Mouse (Mus musculus) liver, embryonic 14.5 days (tissue): ENCODE data around the gene Dlgap4. TPM values are rescaled to one million over a fixed set of nuclear protein-coding genes. Genes with fewer than 3 reads are reported as not detected.

Experiments
- ATAC-seq: fragments of 200-750 bp; cut with Nextera tagmentation; 2 replicates; pipeline ENCODE4 v1.8.0; 2017; ENCODE audit warnings: moderate number of reproducible peaks, mild to moderate bottlenecking, moderate library complexity; ENCODE audit not compliant: insufficient read depth
- DNase-seq, 3 experiments: peaks; one replicate each; pipeline ENCODE4 v3.0.0-alpha.2; 2012 to 2013; ENCODE audit warnings: low read depth in 3 of 3, low spot score in 3 of 3
- H3K27ac ChIP-seq: fragments of 300-500 bp; sonication (generic); 2 replicates; pipeline ENCODE4 v1.5.1; 2014; ENCODE audit warnings: moderate library complexity, mild to moderate bottlenecking, control low read depth, inconsistent platforms
- H3K27me3 ChIP-seq: fragments of 300-500 bp; sonication (generic); 2 replicates; pipeline ENCODE4 v1.6.1; 2014; ENCODE audit warnings: mild to moderate bottlenecking, low read length, moderate library complexity; ENCODE audit not compliant: control insufficient read depth, insufficient read depth
- H3K36me3 ChIP-seq: fragments of 300-500 bp; sonication (generic); replicated peaks from 2 replicates; pipeline ENCODE4 v1.6.1; 2014; ENCODE audit warnings: low read depth; ENCODE audit not compliant: control insufficient read depth, insufficient read depth
- H3K4me1 ChIP-seq, 2 experiments: fragments of 200-500 bp in 1 of 2; fragments of 300-500 bp in 1 of 2; sonication (generic) in 1 of 2; replicated peaks; 2 replicates each; pipeline ENCODE4 v1.6.1; 2012 to 2014; ENCODE audit warnings: antibody characterized with exemption in 1 of 2, inconsistent platforms in 1 of 2, low read length in 1 of 2; ENCODE audit not compliant: control insufficient read depth in 2 of 2, insufficient read depth in 2 of 2
- H3K4me2 ChIP-seq: fragments of 300-500 bp; sonication (generic); 2 replicates; pipeline ENCODE4 v1.6.1; 2014; ENCODE audit warnings: low read depth, mild to moderate bottlenecking, control low read depth, moderate library complexity
- H3K4me3 ChIP-seq, 2 experiments: fragments of 200-500 bp in 1 of 2; fragments of 300-500 bp in 1 of 2; sonication (generic) in 1 of 2; 2 replicates each; pipeline ENCODE4 v1.5.1; 2012 to 2014; ENCODE audit warnings: low read depth in 2 of 2, low read length in 2 of 2, mild to moderate bottlenecking in 2 of 2, control low read depth in 1 of 2, inconsistent platforms in 1 of 2, moderate library complexity in 1 of 2; ENCODE audit not compliant: insufficient read depth in 1 of 2
- H3K9ac ChIP-seq: fragments of 300-500 bp; sonication (generic); replicated peaks from 2 replicates; pipeline ENCODE4 v1.6.1; 2014; ENCODE audit warnings: mild to moderate bottlenecking, control low read depth, moderate library complexity
- H3K9me3 ChIP-seq: fragments of 300-500 bp; sonication (generic); 2 replicates; pipeline ENCODE4 v1.6.1; 2016; ENCODE audit warnings: low read length, mixed read lengths; ENCODE audit not compliant: control insufficient read depth
- CTCF ChIP-seq: IDR thresholded peaks from 2 replicates; pipeline ENCODE4 v1.5.1; 2016; ENCODE audit warnings: antibody characterized with exemption, low read depth, control low read depth
- EP300 ChIP-seq: IDR thresholded peaks from 2 replicates; pipeline ENCODE4 v1.6.1; 2016; ENCODE audit warnings: antibody characterized with exemption, low read depth
- WGBS: fragments of 180-500 bp; shearing (Covaris S2); extraction: QIAGEN DNeasy Blood & Tissue Kit; methylation state at CpG from one replicate; pipeline ENCODE4 v1.1.7; 2014; ENCODE audit not compliant: insufficient replicate concordance; 5-methylcytosine and 5-hydroxymethylcytosine counted together
- polyA plus RNA-seq, 2 experiments: library from polyadenylated mRNA; depleted of rRNA in 1 of 2; stranded (reverse) in 1 of 2; unstranded in 1 of 2; fragments of >200 nt; fragmentation: Nextera tagmentation in 1 of 2; extraction: Ambion mirVana in 1 of 2; gene quantifications; 2 replicates each; pipeline versions ENCODE4 v1.2.1 to v1.2.3; 2012 to 2014

Gene Dlgap4
- polyA plus RNA-seq, 2 experiments: 6.6 to 9.7 TPM

DNA sequence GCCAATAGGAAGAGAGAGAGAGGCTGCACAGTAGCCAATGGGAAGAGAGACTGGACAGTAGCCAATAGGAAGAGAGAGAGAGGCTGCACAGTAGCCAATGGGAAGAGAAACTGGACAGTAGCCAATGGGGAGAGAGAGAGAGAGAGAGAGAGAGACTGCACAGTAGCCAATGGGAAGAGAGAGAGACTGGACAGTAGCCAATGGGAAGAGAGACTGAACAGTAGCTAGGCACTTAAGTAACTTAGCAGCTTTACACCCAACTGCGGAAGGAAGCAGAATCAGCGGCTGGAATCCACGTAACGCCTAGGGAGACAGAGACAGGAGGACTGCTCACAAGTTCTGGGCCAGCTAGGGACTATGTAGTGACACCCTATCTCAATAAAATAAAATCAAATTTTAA is 191.1 kb downstream of the Dlgap4 start:
- H3K9me3 ChIP-seq: no peaks in the 10 kb centered on the region
- 87% methylated on average over 4 of the region's 4 CpGs for WGBS
- peaks cover 3 to 5% of the 10 kb centered on the region in 2 experiments; a peak in 3 of 4 replicates for H3K4me1 ChIP-seq
- H3K9ac ChIP-seq: no peak overlapping the region
- peak; percentile 23; the same call in 1 of the 2 replicates for ATAC-seq
- no peak for DNase-seq
- H3K27ac ChIP-seq: no peak overlapping the region
- no peaks in the 10 kb centered on the region for H3K36me3 ChIP-seq
- H3K4me2 ChIP-seq: no peak overlapping the region
- no peak overlapping the region for H3K4me3 ChIP-seq
- H3K27me3 ChIP-seq: no peaks in the 10 kb centered on the region
- TF ChIP-seq CTCF (no peak), EP300 (no peak)

- Histone ChIP-seq H3K4me1 (peaks cover 3 to 5% of the 10 kb centered on the region in 2 experiments; a peak in 3 of 4 replicates), H3K36me3 (no peaks in the 10 kb centered on the region), H3K4me3 (no peak overlapping the region), H3K9me3 (no peaks in the 10 kb centered on the region), H3K27me3 (no peaks in the 10 kb centered on the region), H3K4me2 (no peak overlapping the region), H3K27ac (no peak overlapping the region), H3K9ac (no peak overlapping the region)
- no peak for ATAC-seq
- TF ChIP-seq EP300 (no peak), CTCF (no peak)
- 60% methylated on average over 6 of the region's 6 CpGs for WGBS
- DNase-seq: no peak
Measured at GRCm38 (mm10) chr2:156806886-156807285, 193.4 kb downstream of the Dlgap4 start.

DNA sequence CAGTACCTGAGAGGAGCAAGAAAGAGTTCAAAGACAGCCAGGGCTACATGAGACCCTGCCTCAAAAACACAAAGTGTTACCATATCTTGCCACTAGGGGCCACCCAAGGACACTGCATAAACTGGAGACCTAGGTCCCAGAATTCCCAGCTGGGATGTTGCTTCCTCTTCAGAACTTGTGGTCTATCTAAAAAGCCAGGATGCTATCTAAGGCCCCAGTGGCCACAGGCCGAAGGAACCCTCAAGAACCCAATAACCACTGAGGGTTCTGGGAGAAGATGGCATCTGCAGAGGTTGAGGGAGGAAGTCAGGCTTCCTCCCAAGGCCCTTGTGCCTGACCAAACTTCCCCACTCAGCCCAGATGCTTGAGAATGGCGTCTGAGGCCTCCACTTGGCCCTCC is 196.1 kb downstream of the Dlgap4 start:
- peaks cover 0 to under 1% of the 10 kb centered on the region in 2 experiments; a peak in 1 of 4 replicates for H3K4me1 ChIP-seq
- no peak overlapping the region for H3K4me2 ChIP-seq
- no peak for ATAC-seq
- no peak overlapping the region for H3K9ac ChIP-seq
- no peak overlapping the region for H3K27ac ChIP-seq
- WGBS: 8% methylated on average over 2 of the region's 2 CpGs
- TF ChIP-seq EP300 (no peak), CTCF (peak; percentile 82)
- H3K4me3 ChIP-seq: no peak overlapping the region
- DNase-seq: peak in 2 of 3 experiments; percentile 16 to 17
- no peaks in the 10 kb centered on the region for H3K27me3 ChIP-seq
- H3K36me3 ChIP-seq: no peaks in the 10 kb centered on the region
- no peaks in the 10 kb centered on the region for H3K9me3 ChIP-seq

GRCm38 (mm10) chr2:156810716-156811115 is 197.2 kb downstream of the Dlgap4 start:
- DNase-seq (no peak), ATAC-seq (no peak)
- H3K9ac ChIP-seq: no peak overlapping the region
- no peak for TF ChIP-seq CTCF
- no peak for TF ChIP-seq EP300
- peaks cover 0 to 2% of the 10 kb centered on the region in 2 experiments; a peak in 1 of 4 replicates for H3K4me1 ChIP-seq
- H3K4me2 ChIP-seq: no peak overlapping the region
- H3K4me3 ChIP-seq: no peak overlapping the region
- 89% methylated on average over 10 of the region's 10 CpGs for WGBS
- H3K27ac ChIP-seq: no peak overlapping the region
- H3K36me3 ChIP-seq: no peaks in the 10 kb centered on the region
- no peaks in the 10 kb centered on the region for H3K9me3 ChIP-seq
- no peaks in the 10 kb centered on the region for H3K27me3 ChIP-seq

DNA sequence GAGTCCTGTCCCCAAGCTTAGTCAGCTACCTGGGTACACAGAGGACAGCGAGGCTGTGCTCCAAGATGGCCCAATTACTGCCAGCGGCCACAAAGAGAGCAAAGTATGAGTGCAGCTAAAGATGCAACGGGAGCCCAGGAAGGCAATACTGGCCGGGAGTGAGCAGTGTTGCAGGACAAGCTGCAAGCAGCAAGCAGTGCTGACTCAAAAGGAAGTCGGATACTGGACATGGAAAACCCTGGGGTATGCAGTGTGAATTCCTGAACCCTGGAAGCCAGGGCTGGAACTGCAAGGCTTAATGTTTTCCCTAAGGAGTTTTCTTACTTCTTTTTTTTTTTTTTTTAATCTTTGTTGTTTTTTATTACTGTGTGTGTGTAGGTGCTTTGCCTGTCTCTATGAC is 198.1 kb downstream of the Dlgap4 start:
- WGBS: 58% methylated on average over 5 of the region's 5 CpGs
- Histone ChIP-seq H3K36me3 (no peaks in the 10 kb centered on the region), H3K4me1 (peaks cover 0 to 2% of the 10 kb centered on the region in 2 experiments; a peak in 1 of 4 replicates), H3K9me3 (no peaks in the 10 kb centered on the region), H3K4me2 (no peak overlapping the region), H3K27me3 (no peaks in the 10 kb centered on the region), H3K27ac (no peak overlapping the region), H3K9ac (no peak overlapping the region), H3K4me3 (no peak overlapping the region)
- TF ChIP-seq CTCF (no peak), EP300 (no peak)
- no peak for ATAC-seq
- no peak for DNase-seq

Other genes starting within 250 kb of the Dlgap4 start
- 2.5 and 2.7 TPM in 2 replicates for gene Epb41l1, start 192.8 kb upstream of the Dlgap4 start, polyA plus RNA-seq (2012; rRNA removed)
- 0.46 and 0.58 TPM in 2 replicates for gene Epb41l1, start 192.8 kb upstream of the Dlgap4 start, polyA plus RNA-seq (2014; fragmentation: Nextera tagmentation; extraction: Ambion mirVana)
- gene Aar2, start 66.1 kb upstream of the Dlgap4 start, polyA plus RNA-seq (2012; rRNA removed): 5.9 and 6.0 TPM in 2 replicates
- 13.2 and 14.2 TPM in 2 replicates for gene Aar2, start 66.1 kb upstream of the Dlgap4 start, polyA plus RNA-seq (2014; fragmentation: Nextera tagmentation; extraction: Ambion mirVana)
- 25.2 and 27.2 TPM in 2 replicates for gene Myl9, start 161.7 kb downstream of the Dlgap4 start, polyA plus RNA-seq (2012; rRNA removed)
- gene Myl9, start 161.7 kb downstream of the Dlgap4 start, polyA plus RNA-seq (2014; fragmentation: Nextera tagmentation; extraction: Ambion mirVana): 44.4 and 51.3 TPM in 2 replicates
- 3.8 and 4.9 TPM in 2 replicates for gene Tgif2, start 226.3 kb downstream of the Dlgap4 start, polyA plus RNA-seq (2012; rRNA removed)
- gene Tgif2, start 226.3 kb downstream of the Dlgap4 start, polyA plus RNA-seq (2014; fragmentation: Nextera tagmentation; extraction: Ambion mirVana): 4.9 and 5.1 TPM in 2 replicates
- 0.51 and 0.71 TPM in 2 replicates for gene 4930518I15Rik, start 244.2 kb downstream of the Dlgap4 start, polyA plus RNA-seq (2012; rRNA removed)
- gene 4930518I15Rik, start 244.2 kb downstream of the Dlgap4 start, polyA plus RNA-seq (2014; fragmentation: Nextera tagmentation; extraction: Ambion mirVana): 0.71 and 0.78 TPM in 2 replicates
- gene Rab5if, start 249.4 kb downstream of the Dlgap4 start, polyA plus RNA-seq (2012; rRNA removed): 74.3 and 80.3 TPM in 2 replicates
- 164 and 171 TPM in 2 replicates for gene Rab5if, start 249.4 kb downstream of the Dlgap4 start, polyA plus RNA-seq (2014; fragmentation: Nextera tagmentation; extraction: Ambion mirVana)